Mouse (Mus musculus) heart, postnatal 0 days (tissue): ENCODE measurements around the gene Serpind1. TPM values are rescaled to one million over a fixed set of nuclear protein-coding genes. Genes with fewer than 3 reads are reported as not detected.

Experiments
- ATAC-seq: fragments of 200-750 bp; cut with Nextera tagmentation; 2 replicates; pipeline ENCODE4 v1.8.0; 2017; ENCODE audit warnings: low read depth, moderate number of reproducible peaks, moderate library complexity; ENCODE audit not compliant: insufficient read depth
- DNase-seq: peaks from one replicate; pipeline ENCODE4 v3.0.0-alpha.2; 2016; ENCODE audit warnings: low spot score
- H3K27ac ChIP-seq: fragments of 300-500 bp; sonication (generic); 2 replicates; pipeline ENCODE4 v1.5.1; 2014; ENCODE audit warnings: low read depth, mild to moderate bottlenecking
- H3K27me3 ChIP-seq: fragments of 300-500 bp; sonication (generic); 2 replicates; pipeline ENCODE4 v1.6.1; 2014; ENCODE audit warnings: low read length, mixed read lengths; ENCODE audit not compliant: control insufficient read depth, insufficient read depth
- H3K36me3 ChIP-seq: fragments of 300-500 bp; sonication (generic); replicated peaks from 2 replicates; pipeline ENCODE4 v1.6.1; 2014; ENCODE audit warnings: low read length, mixed read lengths; ENCODE audit not compliant: control insufficient read depth, insufficient read depth
- H3K4me1 ChIP-seq: fragments of 300-500 bp; sonication (generic); 2 replicates; pipeline ENCODE4 v1.6.1; 2014; ENCODE audit warnings: antibody characterized with exemption; ENCODE audit not compliant: control insufficient read depth, insufficient read depth
- H3K4me2 ChIP-seq: fragments of 300-500 bp; sonication (generic); 2 replicates; pipeline ENCODE4 v1.6.1; 2014; ENCODE audit warnings: low read depth, mild to moderate bottlenecking, low read length, moderate library complexity
- H3K4me3 ChIP-seq: fragments of 300-500 bp; sonication (generic); 2 replicates; pipeline ENCODE4 v1.5.1; 2014; ENCODE audit warnings: low read depth, low read length
- H3K9ac ChIP-seq: fragments of 300-500 bp; sonication (generic); replicated peaks from 2 replicates; pipeline ENCODE4 v1.6.1; 2014; ENCODE audit warnings: low read depth, low read length, mixed read lengths
- H3K9me3 ChIP-seq: fragments of 300-500 bp; sonication (generic); replicated peaks from 2 replicates; pipeline ENCODE4 v1.6.1; 2016; ENCODE audit warnings: low read length; ENCODE audit not compliant: control insufficient read depth
- CTCF ChIP-seq: IDR thresholded peaks from 2 replicates; pipeline ENCODE4 v1.5.1; 2016; ENCODE audit warnings: antibody characterized with exemption, control low read depth, low read depth
- EP300 ChIP-seq: IDR thresholded peaks from 2 replicates; pipeline ENCODE4 v1.6.1; 2016; ENCODE audit warnings: antibody characterized with exemption, low read depth
- WGBS: fragments of 180-500 bp; shearing (Covaris S2); extraction: QIAGEN DNeasy Blood & Tissue Kit; methylation state at CpG from one replicate; pipeline ENCODE4 v1.1.7; 2014; 5-methylcytosine and 5-hydroxymethylcytosine counted together
- polyA plus RNA-seq: library from polyadenylated mRNA; unstranded; fragments of >200 nt; fragmentation: Nextera tagmentation; extraction: Ambion mirVana; gene quantifications from 2 replicates; pipeline ENCODE4 v1.2.1, GENCODE M21; 2015
- total RNA-seq: library from RNA; depleted of rRNA; stranded (reverse); fragments of >200 nt; gene quantifications from 2 replicates; pipeline ENCODE4 v1.2.3, GENCODE M21; 2014; ENCODE audit warnings: low replicate concordance; rRNA removed

Gene Serpind1
- total and polyA plus RNA-seq, 2 experiments from 2014 or later, result 0.49 to 2.7 TPM

DNA sequence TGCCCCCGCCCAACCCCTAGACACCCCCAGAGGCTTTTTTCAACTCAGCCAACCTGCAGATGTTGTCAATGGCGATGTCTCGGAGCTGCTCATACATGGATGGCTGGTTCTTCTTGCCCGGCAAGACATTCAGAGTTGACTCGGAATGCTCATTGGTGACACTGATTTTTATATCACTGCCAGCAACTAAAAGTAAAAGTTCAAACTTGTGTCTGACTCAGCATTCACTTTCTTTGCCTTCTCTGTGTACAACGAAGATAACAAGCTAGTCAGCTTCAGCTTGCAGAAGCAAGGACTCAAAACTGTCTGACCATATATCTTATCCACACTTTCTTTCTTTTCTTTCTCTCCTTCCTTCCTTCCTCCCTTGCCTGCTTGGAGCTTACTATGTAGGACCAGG lies 24.9 kb downstream of the Serpind1 start:
- DNase-seq, result no peak
- H3K4me1 ChIP-seq, result no peaks in the 10 kb centered on the region
- H3K9me3 ChIP-seq, result no peaks in the 10 kb centered on the region
- TF ChIP-seq EP300, result no peak
- TF ChIP-seq CTCF, result no peak
- no peak overlapping the region for H3K9ac ChIP-seq
- no peaks in the 10 kb centered on the region for H3K27me3 ChIP-seq
- peaks cover 80% of the 10 kb centered on the region for H3K36me3 ChIP-seq
- no peak overlapping the region for H3K4me3 ChIP-seq
- WGBS, result 90% methylated on average over 6 of the region's 6 CpGs
- H3K4me2 ChIP-seq, result no peak overlapping the region
- H3K27ac ChIP-seq, result no peak overlapping the region
- no peak for ATAC-seq

DNA sequence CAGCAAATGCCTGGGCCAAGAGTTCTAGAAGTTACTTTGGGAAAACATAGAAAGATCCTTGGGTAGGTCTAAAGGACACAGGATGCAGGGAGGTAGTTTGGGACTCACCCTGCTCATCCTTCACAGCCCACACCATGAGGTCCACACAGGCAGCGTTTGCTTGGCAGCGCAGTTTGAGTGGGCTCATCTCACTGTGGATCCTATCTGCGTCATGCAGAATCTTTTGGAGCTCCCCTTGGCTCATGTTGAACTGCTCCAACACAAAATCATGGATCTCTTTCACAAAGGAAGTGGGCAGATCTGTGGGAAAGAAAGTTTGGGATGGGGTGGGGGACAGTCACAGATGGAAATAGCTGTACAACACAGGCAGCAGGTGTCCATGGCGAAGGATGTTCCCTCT lies 27.6 kb downstream of the Serpind1 start:
- Histone ChIP-seq H3K4me2 (no peak overlapping the region), H3K4me3 (no peak overlapping the region), H3K36me3 (peaks cover 71% of the 10 kb centered on the region), H3K9ac (no peak overlapping the region), H3K9me3 (no peaks in the 10 kb centered on the region), H3K27ac (no peak overlapping the region), H3K4me1 (no peaks in the 10 kb centered on the region), H3K27me3 (no peaks in the 10 kb centered on the region)
- DNase-seq, result no peak
- 93% methylated on average over 4 of the region's 4 CpGs for WGBS
- no peak for ATAC-seq
- no peak for TF ChIP-seq EP300
- no peak for TF ChIP-seq CTCF

- ATAC-seq, result no peak
- no peak for DNase-seq
- Histone ChIP-seq H3K4me3 (no peak overlapping the region), H3K9me3 (no peaks in the 10 kb centered on the region), H3K9ac (no peak overlapping the region), H3K27ac (no peak overlapping the region), H3K4me1 (no peaks in the 10 kb centered on the region), H3K36me3 (peaks cover 36% of the 10 kb centered on the region), H3K27me3 (no peaks in the 10 kb centered on the region), H3K4me2 (no peak overlapping the region)
- WGBS, result 46% methylated on average over 4 of the region's 4 CpGs
- TF ChIP-seq CTCF, result no peak
- TF ChIP-seq EP300, result no peak
Measured at GRCm38 (mm10) chr16:17382306-17382705, 51.1 kb downstream of the Serpind1 start.

DNA sequence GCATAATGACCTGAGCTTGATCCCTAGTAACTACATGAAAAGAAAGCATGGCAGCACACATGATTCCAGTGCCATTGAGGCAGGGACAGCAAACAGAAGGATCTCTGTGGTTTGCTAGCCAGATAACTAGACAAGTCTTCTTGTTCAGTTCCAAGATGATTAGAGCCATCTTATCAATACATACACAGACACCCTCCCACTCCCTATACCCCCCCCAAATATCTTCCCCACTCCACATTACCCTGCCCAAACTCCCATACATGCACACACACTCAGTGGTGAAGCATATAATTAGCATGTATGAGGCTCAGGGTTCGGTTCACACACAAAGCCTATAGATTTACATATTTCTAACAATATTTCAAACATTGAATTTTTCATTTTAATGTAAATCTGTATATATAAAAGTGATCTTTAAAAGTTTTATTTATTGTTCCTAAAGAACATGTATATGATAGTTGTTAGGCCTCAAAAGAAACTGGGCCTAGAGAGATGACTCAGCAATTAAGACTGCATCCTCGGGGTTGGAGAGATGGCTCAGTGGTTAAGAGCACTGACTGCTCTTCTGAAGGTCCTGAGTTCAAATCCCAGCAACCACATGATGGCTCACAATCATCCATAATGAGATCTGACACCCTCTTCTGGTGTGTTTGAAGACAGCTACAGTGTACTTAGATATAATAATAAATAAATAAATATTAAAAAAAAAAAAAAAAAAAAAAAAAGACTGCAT lies 52.6 kb downstream of the Serpind1 start:
- WGBS, result 95% methylated on average over 2 of the region's 2 CpGs
- no peaks in the 10 kb centered on the region for H3K27me3 ChIP-seq
- no peaks in the 10 kb centered on the region for H3K9me3 ChIP-seq
- no peak overlapping the region for H3K4me3 ChIP-seq
- DNase-seq, result no peak
- H3K4me1 ChIP-seq, result no peaks in the 10 kb centered on the region
- no peak overlapping the region for H3K27ac ChIP-seq
- TF ChIP-seq CTCF (no peak), EP300 (no peak)
- ATAC-seq, result no peak
- no peak overlapping the region for H3K9ac ChIP-seq
- no peak overlapping the region for H3K4me2 ChIP-seq
- peaks cover 32% of the 10 kb centered on the region for H3K36me3 ChIP-seq

DNA sequence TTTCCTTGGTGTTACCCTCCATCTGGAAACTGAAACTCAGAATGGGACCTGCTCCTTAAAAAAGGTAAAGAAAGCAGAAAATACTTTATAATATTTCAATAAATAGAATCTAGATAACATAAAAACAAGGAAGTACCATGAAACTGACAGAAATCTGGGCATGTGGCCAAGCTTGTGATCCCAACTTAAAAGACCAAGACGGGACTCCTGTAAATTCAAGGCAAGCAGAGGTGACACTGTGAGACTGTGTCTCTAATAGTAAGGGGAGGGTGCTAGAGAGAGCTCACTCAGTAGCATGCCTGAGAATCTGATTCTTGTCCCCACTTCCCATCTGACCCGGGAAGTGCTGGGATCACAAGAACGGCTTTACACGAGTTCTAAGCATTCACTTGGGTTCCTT lies 61.6 kb downstream of the Serpind1 start:
- H3K4me3 ChIP-seq, result no peak overlapping the region
- ATAC-seq (no peak), DNase-seq (no peak)
- TF ChIP-seq EP300 (no peak), CTCF (no peak)
- H3K4me1 ChIP-seq, result no peaks in the 10 kb centered on the region
- no peaks in the 10 kb centered on the region for H3K9me3 ChIP-seq
- 53% methylated on average over 4 of the region's 4 CpGs for WGBS
- H3K27ac ChIP-seq, result no peak overlapping the region
- H3K36me3 ChIP-seq, result peaks cover 9% of the 10 kb centered on the region; the same call in 1 of the 2 replicates
- H3K4me2 ChIP-seq, result no peak overlapping the region
- H3K27me3 ChIP-seq, result no peaks in the 10 kb centered on the region
- H3K9ac ChIP-seq, result no peak overlapping the region

Other genes with a start within 250 kb of the Serpind1 start
- gene Ppil2, start 220.1 kb upstream of the Serpind1 start, total RNA-seq, result 59.9 and 69.0 TPM in 2 replicates
- gene Ppil2, start 220.1 kb upstream of the Serpind1 start, polyA plus RNA-seq, result 63.8 and 65.0 TPM in 2 replicates
- 2.7 and 6.0 TPM in 2 replicates for gene 2610318N02Rik, start 206.2 kb upstream of the Serpind1 start, total RNA-seq
- gene 2610318N02Rik, start 206.2 kb upstream of the Serpind1 start, polyA plus RNA-seq, result 3.8 and 5.1 TPM in 2 replicates
- gene Sdf2l1, start 199.0 kb upstream of the Serpind1 start, total RNA-seq, result 18.4 and 22.9 TPM in 2 replicates
- 12.4 and 20.5 TPM in 2 replicates for gene Sdf2l1, start 199.0 kb upstream of the Serpind1 start, polyA plus RNA-seq
- 1.1 and 7.8 TPM in 2 replicates for gene Ydjc, start 186.8 kb upstream of the Serpind1 start, total RNA-seq
- gene Ydjc, start 186.8 kb upstream of the Serpind1 start, polyA plus RNA-seq, result 2.4 and 2.5 TPM in 2 replicates
- 0.62 TPM in 1 of 2 replicates, not detected in the other for gene Ccdc116, start 184.1 kb upstream of the Serpind1 start, total RNA-seq
- 0.05 and 0.08 TPM in 2 replicates for gene Ccdc116, start 184.1 kb upstream of the Serpind1 start, polyA plus RNA-seq
- 62.5 and 79.2 TPM in 2 replicates for gene Ube2l3, start 128.7 kb upstream of the Serpind1 start, total RNA-seq
- 254 and 255 TPM in 2 replicates for gene Ube2l3, start 128.7 kb upstream of the Serpind1 start, polyA plus RNA-seq
- 0.15 and 0.61 TPM in 2 replicates for gene Rimbp3, start 122.8 kb upstream of the Serpind1 start, total RNA-seq
- 0.11 and 0.14 TPM in 2 replicates for gene Rimbp3, start 122.8 kb upstream of the Serpind1 start, polyA plus RNA-seq
- gene Hic2, start 97.8 kb upstream of the Serpind1 start, total RNA-seq, result 8.0 and 14.7 TPM in 2 replicates
- 2.9 and 3.0 TPM in 2 replicates for gene Hic2, start 97.8 kb upstream of the Serpind1 start, polyA plus RNA-seq
- 10.8 and 12.7 TPM in 2 replicates for gene Tmem191c, start 55.3 kb upstream of the Serpind1 start, total RNA-seq
- gene Tmem191c, start 55.3 kb upstream of the Serpind1 start, polyA plus RNA-seq, result 8.0 and 9.1 TPM in 2 replicates
- 20.3 and 22.3 TPM in 2 replicates for gene Snap29, start 74.6 kb downstream of the Serpind1 start, total RNA-seq
- 8.3 and 8.5 TPM in 2 replicates for gene Snap29, start 74.6 kb downstream of the Serpind1 start, polyA plus RNA-seq
- gene Pi4ka, start 74.9 kb downstream of the Serpind1 start, total RNA-seq, result 49.2 and 60.0 TPM in 2 replicates
- 16.9 and 18.5 TPM in 2 replicates for gene Pi4ka, start 74.9 kb downstream of the Serpind1 start, polyA plus RNA-seq
- gene Crkl, start 120.6 kb downstream of the Serpind1 start, total RNA-seq, result 26.0 and 45.2 TPM in 2 replicates
- gene Crkl, start 120.6 kb downstream of the Serpind1 start, polyA plus RNA-seq, result 25.3 and 29.6 TPM in 2 replicates
- 0.08 and 0.15 TPM in 2 replicates for gene Aifm3, start 158.2 kb downstream of the Serpind1 start, total RNA-seq
- gene Aifm3, start 158.2 kb downstream of the Serpind1 start, polyA plus RNA-seq, result 0.41 and 0.48 TPM in 2 replicates
- gene Lztr1, start 177.3 kb downstream of the Serpind1 start, total RNA-seq, result 119 and 122 TPM in 2 replicates
- 27.2 and 27.4 TPM in 2 replicates for gene Lztr1, start 177.3 kb downstream of the Serpind1 start, polyA plus RNA-seq
- 40.9 and 49.2 TPM in 2 replicates for gene Thap7, start 199.8 kb downstream of the Serpind1 start, total RNA-seq
- gene Thap7, start 199.8 kb downstream of the Serpind1 start, polyA plus RNA-seq, result 28.8 and 31.9 TPM in 2 replicates
- gene Lrrc74b, start 229.9 kb downstream of the Serpind1 start, total RNA-seq, result not detected in 2 replicates
- gene Lrrc74b, start 229.9 kb downstream of the Serpind1 start, polyA plus RNA-seq, result 0.10 and 0.44 TPM in 2 replicates
- gene P2rx6, start 230.5 kb downstream of the Serpind1 start, total RNA-seq, result 0.31 TPM in 1 of 2 replicates, not detected in the other
- gene P2rx6, start 230.5 kb downstream of the Serpind1 start, polyA plus RNA-seq, result 0.47 and 0.70 TPM in 2 replicates